Mouse (Mus musculus) CD4-positive, CD25-positive, alpha-beta regulatory T cell, adult 2 months (primary cell): ENCODE measurements around the gene Ripk3.
A peak's percentile ranks its signal among the peaks of the same experiment; 100 is the strongest.

Experiments
- DNase-seq: peaks from one replicate; pipeline ENCODE4 v3.0.0-alpha.2; 2012; ENCODE audit warnings: low read depth, low spot score

Ripk3 gene

GRCm38 (mm10) chr14:55762001-55762821 lies 26.5 kb downstream of the Ripk3 start:
- DNase-seq = no peak

DNA sequence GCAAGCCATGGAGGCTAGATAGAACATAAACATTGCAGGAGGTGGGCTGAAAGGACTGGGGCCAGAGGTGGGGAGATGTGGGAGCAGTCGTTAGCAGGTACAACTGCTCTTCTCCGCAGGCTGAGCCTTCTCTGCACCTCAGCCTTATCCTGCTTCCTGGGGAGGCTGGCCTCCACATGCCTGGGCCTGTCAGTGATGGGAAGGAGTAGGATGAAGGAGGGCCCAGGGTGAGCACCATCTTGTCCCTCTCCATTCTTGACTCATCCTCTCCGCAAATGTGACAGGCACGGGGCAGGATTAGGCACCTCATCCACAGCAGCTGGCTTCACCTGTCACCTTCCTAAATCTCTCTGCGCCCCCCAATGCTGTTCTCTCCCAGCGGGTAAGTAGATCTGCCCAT lies 27.5 kb downstream of the Ripk3 start, which contains the start of gene Ltb4r2:
TSS of gene Ltb4r2 (plus strand) at position 266 of the 400 bp plus-strand sequence.
- DNase-seq = no peak

- DNase-seq = peak; percentile 84
These were observed 28.5 kb downstream of the Ripk3 start for GRCm38 (mm10) chr14:55760156-55760555.

DNA sequence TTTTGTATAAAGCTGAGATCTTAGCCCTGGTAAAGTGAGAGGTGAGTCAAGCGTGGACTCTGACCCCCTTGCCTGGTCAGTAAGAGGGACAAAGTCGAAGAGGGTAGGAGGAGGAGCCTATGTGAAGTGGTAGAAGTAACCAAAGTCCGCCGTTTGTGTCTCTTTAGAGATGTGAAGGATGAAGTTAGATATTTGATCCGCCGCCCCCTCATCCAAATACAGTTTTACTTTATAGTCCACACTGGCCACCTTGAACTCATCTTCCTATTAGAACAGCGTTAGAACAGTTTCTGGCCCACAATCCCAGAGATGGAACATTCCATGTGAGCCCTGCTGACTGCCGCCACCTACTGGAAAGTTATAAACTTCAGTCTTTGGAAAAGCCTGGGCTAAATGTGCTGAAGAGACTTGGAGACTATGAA lies 30.3 kb downstream of the Ripk3 start, which contains the start of gene Cideb:
TSS of gene Cideb (minus strand) at position 96 of the 422 bp plus-strand sequence.
- peak; percentile 60 for DNase-seq

DNA sequence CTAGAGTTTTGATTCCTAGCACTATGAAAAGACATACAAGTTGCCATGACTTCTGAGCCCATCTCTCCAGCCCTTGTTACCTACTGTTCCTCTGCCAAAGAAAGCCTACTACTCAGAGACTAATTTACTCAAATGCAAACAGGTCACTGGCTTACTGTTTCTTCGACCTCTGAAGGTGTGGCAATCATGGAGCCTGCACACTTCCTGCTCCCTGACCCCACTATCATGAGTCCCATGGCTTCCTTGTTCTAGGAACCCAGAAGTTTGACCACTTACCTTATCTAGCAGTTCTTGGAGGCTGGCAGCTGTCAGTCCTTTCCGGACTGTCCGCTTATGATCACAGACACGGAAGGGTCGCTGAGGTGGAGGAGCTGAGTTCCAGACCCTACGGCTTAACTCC lies 31.1 kb downstream of the Ripk3 start:
- DNase-seq = no peak

GRCm38 (mm10) chr14:55747051-55747847 lies 41.4 kb downstream of the Ripk3 start:
- DNase-seq = no peak

DNA sequence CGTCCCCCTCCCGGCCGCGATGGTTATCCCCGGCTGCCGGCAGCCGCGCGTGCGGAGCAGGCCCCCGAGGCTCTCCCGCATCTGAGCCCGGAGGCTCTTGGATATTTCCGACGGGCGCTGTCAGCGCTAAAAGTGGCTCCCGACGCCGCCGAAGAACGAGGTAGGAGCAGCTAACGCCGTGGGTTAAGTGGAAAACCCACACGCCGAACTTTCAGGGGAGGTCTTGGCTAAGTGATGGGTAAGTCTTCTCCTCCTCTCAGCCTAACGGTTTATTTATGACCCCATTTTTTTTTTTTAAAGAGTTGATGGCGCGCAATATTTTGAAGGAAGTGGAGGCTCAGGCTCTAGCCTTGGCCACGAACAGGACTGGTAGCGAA lies 42.8 kb downstream of the Ripk3 start:
- no peak for DNase-seq

DNA sequence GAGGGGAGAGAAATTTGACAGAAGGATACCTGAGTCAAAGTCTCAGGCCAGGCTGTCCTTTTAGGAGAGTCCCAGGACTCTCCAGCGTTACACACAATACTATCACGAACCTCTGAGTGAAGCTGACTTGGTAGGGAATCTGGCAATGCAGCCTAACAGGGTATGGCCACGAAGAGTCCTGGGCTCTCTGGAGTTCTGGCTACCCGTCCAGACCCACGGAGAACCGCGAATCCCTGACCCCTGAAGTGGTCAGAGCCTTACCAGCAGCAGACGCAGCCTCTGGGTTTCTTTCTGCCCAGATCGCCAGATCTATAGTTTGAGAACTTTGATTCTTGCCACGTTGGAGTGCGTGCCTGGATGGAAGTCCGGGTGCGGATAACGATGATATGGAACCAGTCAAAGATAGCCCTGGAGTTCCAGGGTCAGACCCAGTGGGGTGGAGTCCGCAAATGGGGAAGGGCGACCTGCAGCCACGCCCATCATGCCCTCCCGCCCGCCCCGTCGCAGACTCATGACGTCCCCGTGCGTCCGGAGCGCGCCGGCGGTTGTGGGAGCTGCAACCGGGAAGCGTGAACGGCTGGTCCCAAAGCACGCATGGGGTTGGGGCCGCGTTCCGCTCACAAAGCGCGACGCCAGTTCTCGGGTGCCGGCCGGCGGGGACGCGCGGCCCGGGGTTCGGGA lies 43.3 kb downstream of the Ripk3 start, which contains the start of the genes Dhrs1 and Nop9:
TSS of gene Dhrs1 (minus strand) at position 511 of the 681 bp plus-strand sequence.
TSS of gene Nop9 (plus strand) at position 514 of the 681 bp plus-strand sequence.
- DNase-seq = peak; percentile 92

- peak; percentile 94 for DNase-seq
These were observed 45.0 kb downstream of the Ripk3 start for GRCm38 (mm10) chr14:55743711-55744110.

- DNase-seq = no peak
These were observed 51.5 kb downstream of the Ripk3 start for GRCm38 (mm10) chr14:55737086-55737687.

GRCm38 (mm10) chr14:55735758-55736157 lies 52.9 kb downstream of the Ripk3 start:
- DNase-seq = no peak

DNA sequence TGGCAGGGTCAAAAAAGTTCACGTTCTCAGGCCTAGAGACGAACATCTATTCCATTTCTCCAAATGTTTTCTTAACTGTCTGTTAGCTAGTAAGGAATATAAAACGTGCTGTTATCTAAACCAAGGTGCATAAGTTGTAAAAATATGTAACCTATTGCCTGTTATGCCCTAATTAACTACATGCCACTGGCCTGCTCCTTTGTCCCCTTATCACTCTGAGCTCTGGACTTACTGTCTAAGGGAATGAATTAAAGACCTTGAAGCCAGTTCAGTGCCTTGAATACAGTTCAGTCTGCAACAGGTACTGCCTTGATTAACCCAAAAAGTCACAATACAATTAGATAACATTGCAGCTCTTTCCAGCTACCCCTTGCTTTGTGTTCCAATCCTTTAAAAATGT lies 53.3 kb downstream of the Ripk3 start:
- DNase-seq = no peak
